Mouse (Mus musculus) stomach, postnatal 0 days (tissue): ENCODE results near the gene Mdh1. TPM values are rescaled to one million over a fixed set of nuclear protein-coding genes. Genes with fewer than 3 reads are reported as not detected.

Experiments used
- ATAC-seq: fragments of 200-750 bp; cut with Nextera tagmentation; 2 replicates; pipeline ENCODE4 v1.8.0; 2017; ENCODE audit not compliant: low FRiP score, low TSS enrichment
- DNase-seq: peaks from one replicate; pipeline ENCODE4 v3.0.0-alpha.2; 2016; ENCODE audit warnings: low spot score
- H3K27ac ChIP-seq: fragments of 300-500 bp; sonication (generic); replicated peaks from 2 replicates; pipeline ENCODE4 v1.5.1; 2014; ENCODE audit warnings: mild to moderate bottlenecking, control low read depth
- H3K27me3 ChIP-seq: fragments of 300-500 bp; sonication (generic); 2 replicates; pipeline ENCODE4 v1.6.1; 2014; ENCODE audit warnings: low read length; ENCODE audit not compliant: control insufficient read depth, insufficient read depth
- H3K36me3 ChIP-seq: fragments of 300-500 bp; sonication (generic); 2 replicates; pipeline ENCODE4 v1.6.1; 2014; ENCODE audit warnings: low read length, mixed read lengths; ENCODE audit not compliant: control insufficient read depth, insufficient read depth
- H3K4me1 ChIP-seq: fragments of 300-500 bp; sonication (generic); replicated peaks from 2 replicates; pipeline ENCODE4 v1.6.1; 2014; ENCODE audit warnings: antibody characterized with exemption; ENCODE audit not compliant: control insufficient read depth, insufficient read depth
- H3K4me2 ChIP-seq: fragments of 300-500 bp; sonication (generic); replicated peaks from 2 replicates; pipeline ENCODE4 v1.6.1; 2014; ENCODE audit warnings: low read depth, mild to moderate bottlenecking, control low read depth, moderate library complexity
- H3K4me3 ChIP-seq: fragments of 300-500 bp; sonication (generic); 2 replicates; pipeline ENCODE4 v1.5.1; 2014; ENCODE audit warnings: low read depth, low read length, control low read depth
- H3K9ac ChIP-seq: fragments of 300-500 bp; sonication (generic); 2 replicates; pipeline ENCODE4 v1.6.1; 2014; ENCODE audit warnings: mild to moderate bottlenecking, low read length, control low read depth, mixed read lengths
- H3K9me3 ChIP-seq: fragments of 300-500 bp; sonication (generic); 2 replicates; pipeline ENCODE4 v1.6.1; 2016; ENCODE audit warnings: low read length; ENCODE audit not compliant: control insufficient read depth
- CTCF ChIP-seq: IDR thresholded peaks from 2 replicates; pipeline ENCODE4 v1.5.1; 2016; ENCODE audit warnings: antibody characterized with exemption, low read depth, mild to moderate bottlenecking, moderate library complexity
- EP300 ChIP-seq: optimal IDR thresholded peaks from 2 replicates; pipeline ENCODE3; 2016; ENCODE audit warnings: antibody characterized with exemption
- WGBS: fragments of 180-500 bp; shearing (Covaris S2); extraction: QIAGEN DNeasy Blood & Tissue Kit; methylation state at CpG from one replicate; pipeline ENCODE4 v1.1.7; 2014; 5-methylcytosine and 5-hydroxymethylcytosine counted together
- polyA plus RNA-seq: library from polyadenylated mRNA; unstranded; fragments of >200 nt; fragmentation: Nextera tagmentation; extraction: Ambion mirVana; gene quantifications from 2 replicates; pipeline ENCODE4 v1.2.1, GENCODE M21; 2015

Mdh1 gene
- polyA plus RNA-seq, 1 experiment from 2014 or later: 413 TPM

- no peaks in the 10 kb centered on the region for H3K9me3 ChIP-seq
- 0 out of 2 replicates have a peak overlapping the region, but pooled peaks have one; percentile 6 for H3K4me2 ChIP-seq
- H3K27me3 ChIP-seq: no peaks in the 10 kb centered on the region
- no peak overlapping the region for H3K9ac ChIP-seq
- H3K4me1 ChIP-seq: no peaks in the 10 kb centered on the region
- H3K4me3 ChIP-seq: no peak overlapping the region
- 54% methylated on average over 2 of the region's 2 CpGs for WGBS
- no peak for ATAC-seq
- no peak for DNase-seq
- H3K36me3 ChIP-seq: 0 out of 2 replicates have a peak, but pooled peaks cover 3% of the 10 kb centered on the region
- no peak for TF ChIP-seq EP300
- no peak for TF ChIP-seq CTCF
- H3K27ac ChIP-seq: no peak overlapping the region
Measured at GRCm38 (mm10) chr11:21570109-21570474, 2.1 kb downstream of the Mdh1 start.

- no peaks in the 10 kb centered on the region for H3K27me3 ChIP-seq
- no peak overlapping the region for H3K9ac ChIP-seq
- ATAC-seq (no peak), DNase-seq (peak; percentile 31)
- H3K9me3 ChIP-seq: no peaks in the 10 kb centered on the region
- H3K4me3 ChIP-seq: no peak overlapping the region
- 24% methylated on average over 3 of the region's 3 CpGs for WGBS
- 0 out of 2 replicates have a peak, but pooled peaks cover 3% of the 10 kb centered on the region for H3K36me3 ChIP-seq
- 0 out of 2 replicates have a peak overlapping the region, but pooled peaks have one; percentile 41 for H3K27ac ChIP-seq
- 0 out of 2 replicates have a peak overlapping the region, but pooled peaks have one; percentile 2 for H3K4me2 ChIP-seq
- H3K4me1 ChIP-seq: no peaks in the 10 kb centered on the region
- TF ChIP-seq CTCF (no peak), EP300 (no peak)
Measured at GRCm38 (mm10) chr11:21569456-21570108, 2.6 kb downstream of the Mdh1 start.

GRCm38 (mm10) chr11:21569002-21569401 lies 3.2 kb downstream of the Mdh1 start:
- 46% methylated on average over 5 of the region's 5 CpGs for WGBS
- DNase-seq (no peak), ATAC-seq (no peak)
- no peaks in the 10 kb centered on the region for H3K27me3 ChIP-seq
- 0 out of 2 replicates have a peak, but pooled peaks cover 3% of the 10 kb centered on the region for H3K36me3 ChIP-seq
- 0 out of 2 replicates have a peak overlapping the region, but pooled peaks have one; percentile 41 for H3K27ac ChIP-seq
- H3K9me3 ChIP-seq: no peaks in the 10 kb centered on the region
- no peak for TF ChIP-seq EP300
- no peak for TF ChIP-seq CTCF
- no peak overlapping the region for H3K9ac ChIP-seq
- no peaks in the 10 kb centered on the region for H3K4me1 ChIP-seq
- no peak overlapping the region for H3K4me3 ChIP-seq
- H3K4me2 ChIP-seq: 0 out of 2 replicates have a peak overlapping the region, but pooled peaks have one; percentile 2

GRCm38 (mm10) chr11:21567733-21568132 lies 4.4 kb downstream of the Mdh1 start:
- ATAC-seq: no peak
- H3K9ac ChIP-seq: no peak overlapping the region
- no peak overlapping the region for H3K4me2 ChIP-seq
- no peaks in the 10 kb centered on the region for H3K27me3 ChIP-seq
- DNase-seq: no peak
- TF ChIP-seq CTCF (no peak), EP300 (no peak)
- peaks cover 3% of the 10 kb centered on the region; the same call in 1 of the 2 replicates for H3K36me3 ChIP-seq
- H3K4me3 ChIP-seq: no peak overlapping the region
- no peak overlapping the region for H3K27ac ChIP-seq
- H3K4me1 ChIP-seq: no peaks in the 10 kb centered on the region
- no peaks in the 10 kb centered on the region for H3K9me3 ChIP-seq
- WGBS: 73% methylated on average over 1 of the region's 1 CpGs

- DNase-seq (no peak), ATAC-seq (no peak)
- Histone ChIP-seq H3K27me3 (no peaks in the 10 kb centered on the region), H3K36me3 (peaks cover 3% of the 10 kb centered on the region; the same call in 1 of the 2 replicates), H3K4me2 (no peak overlapping the region), H3K9me3 (no peaks in the 10 kb centered on the region), H3K27ac (no peak overlapping the region), H3K9ac (no peak overlapping the region), H3K4me1 (no peaks in the 10 kb centered on the region), H3K4me3 (no peak overlapping the region)
- WGBS: 91% methylated on average over 6 of the region's 6 CpGs
- TF ChIP-seq CTCF (no peak), EP300 (no peak)
Measured at GRCm38 (mm10) chr11:21566934-21567333, 5.2 kb downstream of the Mdh1 start.

- WGBS: 85% methylated on average over 9 of the region's 9 CpGs
- no peak overlapping the region for H3K4me3 ChIP-seq
- no peak overlapping the region for H3K9ac ChIP-seq
- no peaks in the 10 kb centered on the region for H3K27me3 ChIP-seq
- no peaks in the 10 kb centered on the region for H3K4me1 ChIP-seq
- H3K9me3 ChIP-seq: no peaks in the 10 kb centered on the region
- peaks cover 3% of the 10 kb centered on the region; the same call in 1 of the 2 replicates for H3K36me3 ChIP-seq
- no peak overlapping the region for H3K27ac ChIP-seq
- TF ChIP-seq EP300 (no peak), CTCF (no peak)
- ATAC-seq: no peak
- no peak for DNase-seq
- no peak overlapping the region for H3K4me2 ChIP-seq
Measured at GRCm38 (mm10) chr11:21564681-21565405, 7.3 kb downstream of the Mdh1 start.
